Comparison of ENCODE assay signal across 8 mouse cellular contexts in genomic region chr10:43871458-43871857, GRCm38 (mm10).
"Had no signal": no experiment of that assay in that cellular context is flagged by ENCODE, and none has a peak within 500 bp of the region (broad histone marks: within the 10 kb centered on the region; RNA-seq: fewer than 3 reads in every experiment).

No protein-coding gene starts in this region.

- H3K4me3 ChIP-seq: limb, embryonic 10.5 days; limb, embryonic 13.5 days; liver, embryonic 12.5 days; liver, embryonic 15.5 days; lung, embryonic 15.5 days; midbrain, embryonic 12.5 days had no signal

- H3K4me1 ChIP-seq: limb, embryonic 10.5 days; limb, embryonic 13.5 days; liver, embryonic 12.5 days; liver, embryonic 15.5 days; lung, embryonic 15.5 days; midbrain, embryonic 12.5 days had no signal

- H3K9me3 ChIP-seq: limb, embryonic 10.5 days; limb, embryonic 13.5 days; liver, embryonic 15.5 days; lung, embryonic 15.5 days; midbrain, embryonic 12.5 days had no signal

- H3K9ac ChIP-seq: limb, embryonic 13.5 days; liver, embryonic 12.5 days; liver, embryonic 15.5 days; lung, embryonic 15.5 days; midbrain, embryonic 12.5 days had no signal

- H3K27me3 ChIP-seq: limb, embryonic 13.5 days; liver, embryonic 12.5 days; liver, embryonic 15.5 days; lung, embryonic 15.5 days; midbrain, embryonic 12.5 days had no signal

- H3K4me2 ChIP-seq: limb, embryonic 13.5 days; liver, embryonic 12.5 days; liver, embryonic 15.5 days; lung, embryonic 15.5 days; midbrain, embryonic 12.5 days had no signal

- H3K27ac ChIP-seq: limb, embryonic 10.5 days; limb, embryonic 13.5 days; liver, embryonic 12.5 days; liver, embryonic 15.5 days; lung, embryonic 15.5 days; midbrain, embryonic 12.5 days had no signal

- ATAC-seq: liver, embryonic 12.5 days; midbrain, embryonic 16.5 days had no signal

- H3K36me3 ChIP-seq: liver, embryonic 15.5 days; lung, embryonic 15.5 days had no signal

- DNase-seq: right cerebral cortex, adult 18-20 months had no signal
